Mouse (Mus musculus): ENCODE data around the gene Cd36.
"Not testable (repeated sequence)": the region's sequence is repeated elsewhere in the genome, so short reads cannot be mapped to it uniquely, and the experiment has no call there.

The Cd36 gene

GRCm38 (mm10) chr5:17888598-17888997 lies at the start of gene Cd36:
Gene Cd36 (minus strand): TSS chr5:17888801.
- no peak for ATAC-seq (ENCODE audit: insufficient number of reproducible peaks, low FRiP score, low TSS enrichment)

GRCm38 (mm10) chr5:17934501-17934900 lies 45.9 kb upstream of the Cd36 start:
- ATAC-seq (ENCODE audit: insufficient number of reproducible peaks, low FRiP score, low TSS enrichment) = no peak

GRCm38 (mm10) chr5:17931588-17931987 lies 43.0 kb upstream of the Cd36 start:
- not testable (repeated sequence) for ATAC-seq (ENCODE audit: insufficient number of reproducible peaks, low FRiP score, low TSS enrichment)

- no peak for ATAC-seq (ENCODE audit: insufficient number of reproducible peaks, low FRiP score, low TSS enrichment)
Measured at GRCm38 (mm10) chr5:17929006-17929567, 40.5 kb upstream of the Cd36 start.

- ATAC-seq (ENCODE audit: insufficient number of reproducible peaks, low FRiP score, low TSS enrichment) = no peak
Measured at GRCm38 (mm10) chr5:17928471-17928870, 39.9 kb upstream of the Cd36 start.

GRCm38 (mm10) chr5:17924085-17924518 lies 35.5 kb upstream of the Cd36 start:
- no peak for ATAC-seq (ENCODE audit: insufficient number of reproducible peaks, low FRiP score, low TSS enrichment)

GRCm38 (mm10) chr5:17923648-17924047 lies 35.0 kb upstream of the Cd36 start:
- no peak for ATAC-seq (ENCODE audit: insufficient number of reproducible peaks, low FRiP score, low TSS enrichment)

GRCm38 (mm10) chr5:17918966-17919365 lies 30.4 kb upstream of the Cd36 start:
- no peak for ATAC-seq (ENCODE audit: insufficient number of reproducible peaks, low FRiP score, low TSS enrichment)

- ATAC-seq (ENCODE audit: insufficient number of reproducible peaks, low FRiP score, low TSS enrichment) = no peak
Measured at GRCm38 (mm10) chr5:17904766-17905165, 16.2 kb upstream of the Cd36 start.

GRCm38 (mm10) chr5:17898948-17899347 lies 10.3 kb upstream of the Cd36 start:
- no peak for ATAC-seq (ENCODE audit: insufficient number of reproducible peaks, low FRiP score, low TSS enrichment)

GRCm38 (mm10) chr5:17897641-17898040 lies 9.0 kb upstream of the Cd36 start:
- ATAC-seq (ENCODE audit: insufficient number of reproducible peaks, low FRiP score, low TSS enrichment) = not testable (repeated sequence)

- no peak for ATAC-seq (ENCODE audit: insufficient number of reproducible peaks, low FRiP score, low TSS enrichment)
Measured at GRCm38 (mm10) chr5:17893577-17894172, 5.1 kb upstream of the Cd36 start.

- no peak for ATAC-seq (ENCODE audit: insufficient number of reproducible peaks, low FRiP score, low TSS enrichment)
Measured at GRCm38 (mm10) chr5:17889291-17889690, 690 bp upstream of the Cd36 start.

- no peak for ATAC-seq (ENCODE audit: insufficient number of reproducible peaks, low FRiP score, low TSS enrichment)
Measured at GRCm38 (mm10) chr5:17886377-17886776, 2.2 kb downstream of the Cd36 start.

GRCm38 (mm10) chr5:17883357-17883875 lies 5.2 kb downstream of the Cd36 start:
- ATAC-seq (ENCODE audit: insufficient number of reproducible peaks, low FRiP score, low TSS enrichment) = no peak

GRCm38 (mm10) chr5:17881542-17881896 lies 7.1 kb downstream of the Cd36 start:
- ATAC-seq (ENCODE audit: insufficient number of reproducible peaks, low FRiP score, low TSS enrichment) = no peak

GRCm38 (mm10) chr5:17880799-17881541 lies 7.6 kb downstream of the Cd36 start:
- ATAC-seq (ENCODE audit: insufficient number of reproducible peaks, low FRiP score, low TSS enrichment) = no peak

GRCm38 (mm10) chr5:17879924-17880323 lies 8.7 kb downstream of the Cd36 start:
- ATAC-seq (ENCODE audit: insufficient number of reproducible peaks, low FRiP score, low TSS enrichment) = no peak

- no peak for ATAC-seq (ENCODE audit: insufficient number of reproducible peaks, low FRiP score, low TSS enrichment)
Measured at GRCm38 (mm10) chr5:17877044-17877443, 11.6 kb downstream of the Cd36 start.

- ATAC-seq (ENCODE audit: insufficient number of reproducible peaks, low FRiP score, low TSS enrichment) = no peak
Measured at GRCm38 (mm10) chr5:17876637-17877036, 12.0 kb downstream of the Cd36 start.

GRCm38 (mm10) chr5:17874335-17874734 lies 14.3 kb downstream of the Cd36 start:
- ATAC-seq (ENCODE audit: insufficient number of reproducible peaks, low FRiP score, low TSS enrichment) = no peak

Data from cerebellum, adult (tissue).